Mouse (Mus musculus) retina, embryonic 14.5 days (tissue): ENCODE measurements around the gene Rcc1l.
A peak's percentile ranks its signal among the peaks of the same experiment; 100 is the strongest.

Source experiments
- DNase-seq: peaks from one replicate; pipeline ENCODE4 v3.0.0-alpha.2; 2015; ENCODE audit warnings: low spot score

Rcc1l gene

DNA sequence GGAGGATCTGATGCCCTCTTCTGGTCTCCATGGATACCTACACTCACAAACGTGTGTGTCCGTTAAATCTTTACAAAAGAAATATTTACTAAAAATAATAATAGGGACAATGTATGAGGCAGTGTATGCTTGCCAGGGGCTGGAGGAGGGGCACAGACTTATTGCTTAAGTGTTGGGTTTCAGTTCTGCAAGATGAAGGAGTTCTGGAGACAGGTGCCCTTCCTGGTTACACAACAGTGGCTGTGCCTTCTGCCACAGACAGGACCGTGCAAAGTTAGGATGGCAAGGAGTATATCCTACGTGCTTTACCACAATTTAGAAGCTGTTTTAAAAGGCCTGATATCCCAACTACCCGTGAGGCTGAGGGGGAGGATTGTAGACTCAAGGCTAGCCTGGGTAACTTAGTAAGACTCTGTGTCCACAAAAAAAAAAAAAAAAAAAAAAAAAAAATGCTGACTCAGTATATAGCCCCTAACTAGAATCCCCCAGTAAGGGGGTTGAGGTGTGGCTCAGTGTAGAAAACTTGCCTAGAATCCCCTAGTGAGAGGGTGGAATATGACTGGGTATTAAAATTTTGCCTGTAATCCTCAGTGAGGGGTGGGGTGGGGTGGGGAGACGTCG, 60.8 kb downstream of the Rcc1l start:
- no peak for DNase-seq

DNA sequence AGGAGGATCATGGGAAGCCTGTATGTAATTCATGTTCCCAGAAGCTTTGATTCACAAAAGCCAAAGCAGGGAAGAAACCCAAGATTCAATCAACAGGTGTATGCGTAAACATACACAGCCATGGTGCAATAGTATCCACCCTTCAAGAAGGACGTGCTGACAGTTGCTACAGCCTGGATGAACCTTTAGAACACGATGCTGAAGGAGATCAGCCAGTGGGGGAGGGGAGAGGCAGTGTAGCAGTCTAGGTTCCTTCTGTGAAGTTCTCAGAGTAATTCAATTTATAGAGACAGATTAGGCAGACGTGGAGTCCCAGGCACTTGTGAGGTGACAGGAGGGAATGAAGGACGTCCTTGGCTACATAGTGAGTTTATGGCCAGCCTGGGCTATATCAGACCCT, 61.6 kb downstream of the Rcc1l start:
- no peak for DNase-seq

DNA sequence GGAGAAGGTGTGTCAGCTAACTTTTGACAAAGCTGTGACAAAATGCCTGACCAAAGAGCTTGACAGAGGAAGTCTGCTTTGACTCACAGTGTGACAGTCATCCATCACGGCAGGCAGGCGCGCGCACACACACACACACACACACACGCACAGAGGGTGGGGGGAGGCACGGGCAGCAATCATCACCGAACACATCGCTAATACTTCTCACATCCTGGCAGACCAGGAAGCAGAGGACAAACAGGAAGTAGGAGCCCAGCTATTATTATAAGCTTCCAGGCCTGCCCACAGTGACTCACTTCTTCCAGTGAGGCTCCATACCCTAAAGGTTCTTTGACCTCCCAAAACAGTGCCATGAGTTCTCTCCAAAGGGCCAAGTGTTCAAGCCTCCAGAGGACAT, 70.7 kb downstream of the Rcc1l start:
- no peak for DNase-seq

DNA sequence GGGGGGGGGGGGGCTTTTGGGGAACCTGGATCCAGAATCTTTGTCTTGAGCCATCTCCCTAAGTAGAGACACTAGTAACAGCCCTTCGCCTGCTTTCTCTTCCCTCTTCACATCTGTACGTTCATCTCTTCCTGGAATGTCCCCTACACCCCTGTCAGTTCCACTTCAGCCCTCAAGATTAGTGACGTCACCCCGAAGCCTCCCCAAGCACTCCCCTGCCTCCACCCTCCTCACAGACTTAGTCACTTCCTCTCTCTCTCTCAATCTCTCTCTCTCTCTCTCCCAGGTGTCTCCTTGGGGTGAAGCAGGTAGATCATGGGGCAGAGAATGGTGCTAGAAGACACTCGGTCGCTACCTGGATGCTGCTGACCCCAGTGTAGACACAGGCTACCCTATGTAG, 73.9 kb downstream of the Rcc1l start:
- DNase-seq = no peak

DNA sequence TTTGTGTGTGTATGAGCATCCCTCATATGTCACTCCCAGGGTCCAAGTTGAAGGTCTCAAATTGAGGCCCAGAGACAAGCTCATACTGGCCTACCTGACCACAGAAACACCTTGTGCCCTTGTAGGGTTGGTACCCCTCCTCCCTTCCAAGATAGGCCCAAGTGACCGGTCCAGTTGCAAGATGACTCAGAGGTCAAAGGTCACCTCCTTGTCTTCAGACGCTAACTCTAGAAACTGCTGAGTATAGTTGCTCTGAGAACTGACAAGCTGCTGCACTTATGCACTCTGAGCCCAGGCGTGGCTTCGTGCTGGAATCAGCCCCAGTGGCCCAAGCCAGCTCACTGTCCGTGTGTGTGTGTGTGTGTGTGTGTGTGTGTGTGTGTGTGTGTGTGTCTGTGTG, 74.7 kb downstream of the Rcc1l start:
- DNase-seq = peak; percentile 37

DNA sequence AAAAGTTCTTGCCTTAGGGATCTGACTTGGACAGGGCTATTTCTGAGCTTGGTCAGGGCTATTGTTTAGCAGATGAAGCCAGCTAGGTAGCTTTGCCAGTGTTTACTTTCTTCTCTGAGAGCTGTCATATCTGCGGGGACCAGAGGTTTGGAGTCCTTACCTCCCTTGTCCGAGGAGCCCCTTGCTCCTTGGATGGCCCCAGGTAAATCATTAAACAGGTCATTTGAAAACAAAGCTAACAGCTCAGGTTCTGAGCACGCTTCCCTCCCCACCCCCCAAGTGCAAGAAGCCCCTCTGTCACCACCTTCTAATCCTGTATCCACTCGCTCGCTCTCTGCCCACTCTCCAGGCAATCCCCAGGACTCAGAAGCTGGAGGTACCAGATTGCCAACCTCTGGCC, 75.3 kb downstream of the Rcc1l start:
- no peak for DNase-seq

DNA sequence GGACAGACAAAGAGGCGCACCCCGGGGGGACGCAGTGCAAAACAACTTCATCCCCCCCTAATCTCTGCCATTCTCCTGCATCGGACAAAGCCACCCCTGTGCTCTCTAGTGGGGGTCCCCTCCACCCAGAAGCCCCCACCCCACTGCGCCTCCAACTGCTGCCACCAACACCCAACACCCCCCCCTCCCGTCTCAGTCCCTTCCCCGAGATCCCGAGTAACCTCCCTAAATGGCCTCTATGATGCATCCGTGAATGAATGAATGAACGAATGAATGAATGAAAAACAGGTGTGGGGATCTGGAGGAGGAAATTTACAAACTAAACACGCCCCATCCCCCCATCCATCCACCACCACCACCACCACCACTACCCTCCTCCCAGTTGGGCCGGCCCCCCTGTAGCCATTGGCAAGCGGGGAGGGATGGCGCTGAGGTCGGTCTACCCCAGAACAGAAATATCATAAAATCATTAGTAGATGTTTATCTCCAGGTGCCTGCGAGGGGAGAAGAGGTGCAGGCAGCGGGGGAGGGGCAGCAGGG, 76.3 kb downstream of the Rcc1l start:
- peak; percentile 17 for DNase-seq

DNA sequence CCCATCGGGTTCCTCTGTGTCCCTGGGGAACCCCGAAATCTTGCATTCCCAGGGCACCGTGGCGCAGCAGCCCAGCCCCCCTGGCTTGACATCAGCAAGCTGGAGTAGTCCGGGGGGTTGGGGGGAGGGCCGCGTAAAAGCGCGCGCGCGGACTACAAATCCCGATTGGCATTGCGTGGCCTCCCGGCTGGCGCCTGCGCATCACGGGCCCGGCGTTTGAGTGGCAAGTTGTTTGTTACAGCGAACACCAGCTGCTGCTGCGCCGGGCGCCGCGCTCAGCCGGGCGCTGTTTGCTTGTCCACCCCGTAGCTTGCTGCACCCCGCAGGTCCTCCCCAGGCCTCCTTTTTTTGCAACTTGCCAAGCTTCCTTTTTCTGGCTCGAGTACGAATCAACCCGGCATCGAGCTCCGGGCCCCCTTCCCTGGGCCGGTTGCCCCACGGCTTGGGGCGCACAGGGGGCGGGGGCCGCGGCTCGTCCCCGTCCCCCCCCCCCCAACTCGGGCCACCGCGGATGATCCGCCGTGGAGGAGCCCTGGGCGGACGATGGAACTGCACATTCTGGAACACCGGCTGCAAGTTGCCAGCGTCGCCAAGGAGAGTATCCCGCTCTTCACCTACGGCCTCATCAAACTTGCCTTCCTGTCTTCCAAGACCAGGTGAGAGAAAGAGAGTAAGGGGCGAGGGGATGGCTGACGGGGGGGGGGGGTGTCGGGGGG, 76.9 kb downstream of the Rcc1l start, which contains the start of gene Castor2:
Gene Castor2 (plus strand): TSS at position 216 of the 716 bp plus-strand sequence.
- DNase-seq = peak; percentile 96

DNA sequence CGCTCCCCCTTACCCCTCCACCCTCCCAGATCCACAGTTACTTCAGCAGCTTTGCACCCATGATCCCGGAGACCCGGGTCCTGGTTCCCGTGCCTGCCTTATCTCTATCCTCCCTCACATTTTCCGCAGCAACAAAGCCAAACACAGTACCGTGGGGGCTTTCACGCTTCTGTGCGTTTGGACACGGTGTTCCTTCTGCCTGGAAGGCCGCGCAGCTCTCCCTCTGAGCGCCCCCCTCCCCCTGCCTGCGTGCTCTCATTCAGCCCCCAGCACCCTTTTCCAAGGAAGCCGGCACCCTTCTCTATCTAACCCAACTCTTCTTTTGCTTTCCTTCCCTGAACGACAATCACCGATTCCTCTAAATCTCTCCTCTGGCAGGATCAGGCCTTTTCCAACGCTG, 77.6 kb downstream of the Rcc1l start:
- DNase-seq = no peak

DNA sequence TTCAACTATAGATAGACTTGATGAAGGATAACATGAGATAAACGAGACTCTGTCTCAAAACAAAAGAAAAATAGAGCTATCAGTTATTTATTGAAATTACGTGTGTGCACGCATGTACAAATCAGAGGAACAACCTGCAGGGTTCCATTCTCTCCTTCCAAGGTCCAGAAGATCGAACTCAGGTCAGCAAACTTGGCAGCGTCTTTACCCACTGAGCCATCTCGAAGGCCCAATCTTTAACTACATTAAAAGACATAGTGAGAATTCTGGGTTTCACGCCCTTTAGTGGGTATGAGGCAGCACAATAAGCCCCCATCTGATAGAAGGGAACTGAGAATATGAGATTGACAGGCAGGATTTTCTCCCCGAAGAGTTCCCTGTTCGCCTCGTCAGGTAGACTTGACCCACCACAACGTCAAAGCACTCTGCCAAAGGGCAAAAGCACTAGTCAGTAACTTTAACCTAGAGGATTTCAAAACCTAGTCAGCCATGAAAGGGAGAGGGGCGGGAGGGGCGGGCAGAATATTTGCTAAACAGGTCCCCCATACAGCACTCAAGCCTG, 78.2 kb downstream of the Rcc1l start:
- no peak for DNase-seq
